Mouse (Mus musculus) cerebellum, postnatal 36 days (tissue): ENCODE measurements at regions not wholly inside any gene's neighbourhood (a gene's known extent, or its start where the extent isn't known, plus 50 kb on each side); places are given as distances from the start of the nearest gene placed in this dataset.
A peak's percentile ranks its signal among the peaks of the same experiment; 100 is the strongest.

Experiments
- DNase-seq, 2 experiments: peaks; one replicate each; pipeline ENCODE4 v3.0.0; 2021 to 2022; ENCODE audit warnings: mixed read lengths in 2 of 2

- peak; percentile 16 to 29 for DNase-seq
These were observed 344.2 kb upstream of the Amot start for GRCm38 (mm10) chrX:145848937-145849783.

- DNase-seq: no peak
These were observed 328.1 kb upstream of the Amot start for GRCm38 (mm10) chrX:145833106-145833505.

DNA sequence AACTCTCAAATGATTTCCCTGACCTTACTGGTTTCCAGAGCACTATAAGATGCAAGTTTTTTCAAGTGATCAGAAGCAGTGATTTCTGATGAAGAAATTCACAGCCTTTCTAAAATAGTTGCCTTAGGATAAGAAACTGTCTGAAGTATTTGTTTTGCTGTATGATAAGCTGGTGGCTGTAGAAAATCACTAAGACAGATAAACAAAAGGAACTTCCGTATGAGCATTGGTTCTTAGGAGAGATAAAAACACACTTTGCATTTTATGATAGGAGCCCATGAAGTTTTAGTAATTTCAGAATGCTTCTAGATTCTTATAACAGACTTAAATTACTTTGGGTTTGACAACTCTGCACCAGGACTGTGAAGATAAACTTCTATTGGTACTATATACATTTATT lies 308.0 kb upstream of the Amot start:
- DNase-seq: no peak
